Mouse (Mus musculus): Measurements from ENCODE around the gene Ccnd3. TPM values are rescaled to one million over a fixed set of nuclear protein-coding genes. Genes with fewer than 3 reads are reported as not detected.
"Not testable (repeated sequence)": the region's sequence is repeated elsewhere in the genome, so short reads cannot be mapped to it uniquely, and the experiment has no call there.

Ccnd3 gene
- polyA plus RNA-seq, 1 experiment = 89.1 TPM

GRCm38 (mm10) chr17:47617605-47618307, 112.9 kb downstream of the Ccnd3 start:
- Histone ChIP-seq H3K4me1 (ENCODE audit: control insufficient read depth, insufficient read depth, low read length) (0 out of 2 replicates have a peak, but pooled peaks cover 2% of the 10 kb centered on the region), H3K4me3 (ENCODE audit: insufficient read depth, low read length) (no peak overlapping the region), H3K27ac (ENCODE audit: insufficient read depth, low read depth, low read length) (no peak overlapping the region)
- TF ChIP-seq POLR2A (IDR thresholded peaks at IDR 0.05; ENCODE audit: borderline replicate concordance, low read depth, low read length) (no peak), CTCF (IDR thresholded peaks at IDR 0.05; ENCODE audit: low read depth, low read length) (no peak)

GRCm38 (mm10) chr17:47618556-47619311, 113.9 kb downstream of the Ccnd3 start:
- TF ChIP-seq POLR2A (IDR thresholded peaks at IDR 0.05; ENCODE audit: borderline replicate concordance, low read depth, low read length) (no peak), CTCF (IDR thresholded peaks at IDR 0.05; ENCODE audit: low read depth, low read length) (no peak)
- no peaks in the 10 kb centered on the region for H3K4me1 ChIP-seq (ENCODE audit: control insufficient read depth, insufficient read depth, low read length)
- H3K27ac ChIP-seq (ENCODE audit: insufficient read depth, low read depth, low read length) = no peak overlapping the region
- H3K4me3 ChIP-seq (ENCODE audit: insufficient read depth, low read length) = no peak overlapping the region

GRCm38 (mm10) chr17:47622912-47623554, 118.2 kb downstream of the Ccnd3 start:
- Histone ChIP-seq H3K4me3 (ENCODE audit: insufficient read depth, low read length) (no peak overlapping the region), H3K4me1 (ENCODE audit: control insufficient read depth, insufficient read depth, low read length) (peaks cover 3% of the 10 kb centered on the region; the same call in 1 of the 2 replicates), H3K27ac (ENCODE audit: insufficient read depth, low read depth, low read length) (no peak overlapping the region)
- TF ChIP-seq CTCF (IDR thresholded peaks at IDR 0.05; ENCODE audit: low read depth, low read length) = no peak
- TF ChIP-seq POLR2A (IDR thresholded peaks at IDR 0.05; ENCODE audit: borderline replicate concordance, low read depth, low read length) = no peak

- H3K4me3 ChIP-seq (ENCODE audit: insufficient read depth, low read length); H3K4me1 ChIP-seq (ENCODE audit: control insufficient read depth, insufficient read depth, low read length); H3K27ac ChIP-seq (ENCODE audit: insufficient read depth, low read depth, low read length): not testable (repeated sequence)
Observed at GRCm38 (mm10) chr17:47624572-47624971, 119.7 kb downstream of the Ccnd3 start.

- no peak overlapping the region for H3K27ac ChIP-seq (ENCODE audit: insufficient read depth, low read depth, low read length)
- H3K4me1 ChIP-seq (ENCODE audit: control insufficient read depth, insufficient read depth, low read length) = peaks cover 3% of the 10 kb centered on the region; the same call in 1 of the 2 replicates
- TF ChIP-seq CTCF (IDR thresholded peaks at IDR 0.05; ENCODE audit: low read depth, low read length) (no peak), POLR2A (IDR thresholded peaks at IDR 0.05; ENCODE audit: borderline replicate concordance, low read depth, low read length) (no peak)
- H3K4me3 ChIP-seq (ENCODE audit: insufficient read depth, low read length) = no peak overlapping the region
Observed at GRCm38 (mm10) chr17:47625088-47625487, 120.2 kb downstream of the Ccnd3 start.

- TF ChIP-seq POLR2A (IDR thresholded peaks at IDR 0.05; ENCODE audit: borderline replicate concordance, low read depth, low read length) = no peak
- TF ChIP-seq CTCF (IDR thresholded peaks at IDR 0.05; ENCODE audit: low read depth, low read length) = no peak
- H3K4me1 ChIP-seq (ENCODE audit: control insufficient read depth, insufficient read depth, low read length) = peaks cover 8% of the 10 kb centered on the region; the same call in 1 of the 2 replicates
- H3K4me3 ChIP-seq (ENCODE audit: insufficient read depth, low read length) = no peak overlapping the region
- no peak overlapping the region for H3K27ac ChIP-seq (ENCODE audit: insufficient read depth, low read depth, low read length)
Observed at GRCm38 (mm10) chr17:47626031-47626430, 121.2 kb downstream of the Ccnd3 start.

GRCm38 (mm10) chr17:47627791-47628190, 122.9 kb downstream of the Ccnd3 start:
- Histone ChIP-seq H3K4me3 (ENCODE audit: insufficient read depth, low read length) (no peak overlapping the region), H3K4me1 (ENCODE audit: control insufficient read depth, insufficient read depth, low read length) (peaks cover 8% of the 10 kb centered on the region; the same call in 1 of the 2 replicates), H3K27ac (ENCODE audit: insufficient read depth, low read depth, low read length) (no peak overlapping the region)
- TF ChIP-seq CTCF (IDR thresholded peaks at IDR 0.05; ENCODE audit: low read depth, low read length) (no peak), POLR2A (IDR thresholded peaks at IDR 0.05; ENCODE audit: borderline replicate concordance, low read depth, low read length) (no peak)

GRCm38 (mm10) chr17:47628851-47629676, 124.2 kb downstream of the Ccnd3 start:
- H3K4me1 ChIP-seq (ENCODE audit: control insufficient read depth, insufficient read depth, low read length) = peaks cover 8% of the 10 kb centered on the region; the same call in 1 of the 2 replicates
- H3K27ac ChIP-seq (ENCODE audit: insufficient read depth, low read depth, low read length) = peak overlapping the region; percentile 63
- peak overlapping the region; percentile 93 for H3K4me3 ChIP-seq (ENCODE audit: insufficient read depth, low read length)
- no peak for TF ChIP-seq POLR2A (IDR thresholded peaks at IDR 0.05; ENCODE audit: borderline replicate concordance, low read depth, low read length)
- TF ChIP-seq CTCF (IDR thresholded peaks at IDR 0.05; ENCODE audit: low read depth, low read length) = no peak; the same call in 1 of the 2 replicates
